ENCODE assay signal across 17 mouse cellular contexts in the genomic region with DNA sequence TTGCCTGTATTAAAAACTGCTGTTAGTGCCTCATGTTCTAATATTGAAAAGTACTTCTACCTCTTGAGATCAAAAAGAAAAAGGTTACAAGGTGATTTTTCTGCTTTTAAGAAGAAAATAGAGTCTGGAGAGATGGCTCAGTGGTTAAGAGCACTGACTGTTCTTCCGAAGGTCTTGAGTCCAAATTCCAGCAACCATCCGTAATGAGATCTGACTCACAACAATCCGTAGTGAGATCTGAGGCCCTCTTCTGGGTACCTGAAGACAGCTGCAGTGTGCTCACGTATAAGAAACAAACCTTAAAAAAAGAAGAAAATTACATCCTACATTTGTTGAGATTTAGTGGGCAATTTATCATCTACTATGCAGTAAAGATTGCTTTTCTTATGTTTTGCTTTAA.
"Had no signal": no experiment of that assay in that cellular context is flagged by ENCODE, and none has a peak within 500 bp of the region (broad histone marks: within the 10 kb centered on the region; RNA-seq: fewer than 3 reads in every experiment).

No protein-coding gene starts in this region.

- ATAC-seq: lung, postnatal 0 days; midbrain, embryonic 13.5 days; midbrain, embryonic 15.5 days had no signal

- H3K9ac ChIP-seq: lung, embryonic 15.5 days; midbrain, embryonic 13.5 days; midbrain, embryonic 15.5 days; neural tube, embryonic 12.5 days; stomach, embryonic 15.5 days had no signal

- H3K27ac ChIP-seq: lung, embryonic 15.5 days; macrophage; midbrain, embryonic 13.5 days; midbrain, embryonic 15.5 days; neural tube, embryonic 12.5 days; stomach, embryonic 15.5 days; stomach, postnatal 0 days had no signal

- DNase-seq: lung, adult 2 months; lung, postnatal 14 days; lung, postnatal 36 days; right cerebral cortex, postnatal 14 days; thymus, adult 2 months; thymus, postnatal 25 days; thymus, postnatal 4 days had no signal

- H3K9me3 ChIP-seq: lung, embryonic 15.5 days; megakaryocyte, embryonic 14.5 days; midbrain, embryonic 13.5 days; midbrain, embryonic 15.5 days; neural tube, embryonic 12.5 days; stomach, embryonic 15.5 days had no signal

- H3K4me3 ChIP-seq: lung, embryonic 15.5 days; megakaryocyte, embryonic 14.5 days; midbrain, embryonic 13.5 days; midbrain, embryonic 15.5 days; neural tube, embryonic 12.5 days; stomach, embryonic 15.5 days had no signal

- H3K4me1 ChIP-seq: neural tube, embryonic 12.5 days had no signal

- H3K36me3 ChIP-seq: midbrain, embryonic 13.5 days; midbrain, embryonic 15.5 days; neural tube, embryonic 12.5 days; stomach, embryonic 15.5 days had no signal

- H3K27me3 ChIP-seq: lung, embryonic 15.5 days; neural tube, embryonic 12.5 days; stomach, embryonic 15.5 days had no signal

- H3K4me2 ChIP-seq: lung, embryonic 15.5 days; midbrain, embryonic 11.5 days; midbrain, embryonic 13.5 days; midbrain, embryonic 15.5 days; neural tube, embryonic 12.5 days; stomach, embryonic 15.5 days had no signal
